Mouse (Mus musculus) kidney, postnatal 10 days (tissue): Measurements from ENCODE around the gene Akp3.

Source experiments
- DNase-seq: peaks from one replicate; pipeline ENCODE4 v3.0.0; 2021; ENCODE audit warnings: mixed read lengths

Akp3 gene

GRCm38 (mm10) chr1:87155531-87156198 lies 30.9 kb downstream of the Akp3 start:
- peak; percentile 38 for DNase-seq

- no peak for DNase-seq
Measured at GRCm38 (mm10) chr1:87156199-87156587, 31.4 kb downstream of the Akp3 start, which contains the start of gene Ecel1. Gene Ecel1, minus strand, starts transcription at chr1:87156521.

- DNase-seq = no peak
Measured at GRCm38 (mm10) chr1:87159396-87159795, 34.6 kb downstream of the Akp3 start.

DNA sequence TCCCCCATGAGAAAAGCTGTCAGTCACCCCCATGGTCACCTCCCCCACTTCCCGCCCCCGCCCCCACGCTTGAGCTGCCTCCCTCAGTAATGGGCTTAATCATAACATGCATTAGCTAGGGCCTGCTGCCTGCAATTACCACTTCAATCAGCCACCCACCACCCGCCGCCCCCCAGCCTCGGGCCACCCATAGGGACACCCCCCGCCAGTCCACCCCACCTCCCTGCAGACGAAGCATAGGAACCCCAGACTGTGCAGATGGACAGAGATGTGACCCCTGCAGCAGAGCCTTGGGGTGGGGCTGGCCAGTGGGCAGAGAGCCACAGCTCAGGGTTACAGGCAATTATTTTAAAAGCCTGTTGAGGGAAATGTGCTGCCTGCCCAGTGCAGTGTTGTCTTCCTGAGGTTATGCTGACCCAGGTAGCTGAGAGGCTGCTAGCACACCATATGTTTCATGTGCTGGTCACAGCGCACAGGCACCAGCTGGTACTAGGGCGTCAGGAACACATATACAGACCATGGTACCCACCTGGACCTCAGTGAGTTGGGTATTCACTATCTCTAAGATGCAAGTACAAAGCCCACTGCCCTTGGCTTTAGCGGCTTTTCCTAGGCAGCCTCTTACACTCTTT lies 39.5 kb downstream of the Akp3 start:
- no peak for DNase-seq

DNA sequence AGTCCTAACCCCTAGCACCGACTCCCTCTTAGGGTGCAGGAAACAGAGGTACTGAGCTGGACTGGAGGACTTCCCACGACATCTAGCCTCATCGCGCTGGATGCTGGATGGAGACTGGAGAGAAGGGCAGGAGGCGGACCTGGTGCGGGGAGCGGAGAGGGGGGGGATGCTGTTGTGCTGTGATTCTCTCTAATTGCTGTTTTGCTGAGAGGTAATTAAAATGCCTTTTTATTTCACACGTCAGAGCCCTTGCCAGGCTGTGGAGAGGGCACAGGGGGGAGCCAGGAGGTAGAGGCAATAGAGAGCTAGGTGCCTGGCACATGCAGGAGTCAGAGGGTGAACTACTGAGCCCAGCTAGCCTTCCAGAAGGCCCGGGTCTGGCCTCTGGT lies 40.0 kb downstream of the Akp3 start:
- no peak for DNase-seq

DNA sequence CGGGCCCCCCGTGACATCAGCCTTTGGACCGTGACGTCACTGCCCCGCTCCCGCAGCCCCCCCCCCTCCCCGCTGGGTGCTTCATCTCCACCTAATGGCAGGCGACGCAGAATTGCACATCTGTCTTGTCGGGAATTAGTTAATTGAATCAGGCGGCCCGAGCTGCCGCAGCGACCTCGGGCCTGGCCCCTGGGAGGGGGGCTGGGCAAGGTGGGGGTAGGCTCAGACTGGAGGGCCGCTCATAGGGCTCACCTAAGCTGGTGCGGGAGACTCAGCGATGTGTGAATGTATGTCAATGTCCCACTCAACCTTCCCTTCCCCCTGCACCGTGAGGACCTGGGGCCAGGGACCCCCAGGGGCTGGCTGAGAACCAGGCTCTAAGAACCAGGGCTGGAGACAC lies 45.7 kb downstream of the Akp3 start:
- no peak for DNase-seq

DNA sequence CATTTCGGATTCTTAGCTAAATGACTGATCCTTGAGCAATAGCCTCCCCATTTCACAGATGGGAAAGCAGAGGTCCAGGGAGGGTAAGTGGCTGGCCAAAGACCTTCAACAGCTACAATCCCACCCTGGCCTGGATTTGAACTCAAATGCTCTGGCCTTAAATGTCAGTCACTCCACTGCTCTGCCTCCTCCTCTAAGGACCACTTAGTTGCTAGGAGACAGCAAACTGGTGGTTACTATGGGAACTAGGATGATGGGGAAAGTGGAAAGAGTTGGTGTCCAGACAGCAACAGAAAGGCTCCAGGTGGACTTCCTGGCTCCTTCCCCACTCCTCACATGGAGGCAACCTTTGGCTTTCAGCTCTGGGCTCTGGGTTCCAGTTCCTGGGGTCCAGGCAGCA lies 46.5 kb downstream of the Akp3 start:
- DNase-seq = no peak

DNA sequence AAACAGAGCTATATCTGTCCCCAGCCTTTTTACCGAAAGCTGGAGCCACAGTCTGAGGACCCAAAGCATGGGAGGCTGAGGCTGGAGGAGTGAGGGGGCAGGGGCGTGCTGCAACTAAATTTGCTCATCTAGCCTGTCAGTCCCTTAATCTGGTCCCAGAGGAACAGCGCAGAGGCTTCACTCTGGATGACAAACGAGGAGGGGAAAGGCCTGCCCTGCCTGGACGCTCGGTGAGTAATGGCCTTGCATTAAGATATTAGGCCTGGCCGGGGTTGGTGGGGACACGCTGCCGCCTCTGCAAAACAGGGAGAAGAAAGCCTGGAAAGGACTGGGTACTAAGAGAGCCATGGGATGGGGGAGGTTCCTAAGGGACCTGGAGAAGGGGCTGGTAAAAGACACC lies 47.5 kb downstream of the Akp3 start:
- no peak for DNase-seq

GRCm38 (mm10) chr1:87174006-87174955 lies 49.5 kb downstream of the Akp3 start:
- peak; percentile 81 for DNase-seq

DNA sequence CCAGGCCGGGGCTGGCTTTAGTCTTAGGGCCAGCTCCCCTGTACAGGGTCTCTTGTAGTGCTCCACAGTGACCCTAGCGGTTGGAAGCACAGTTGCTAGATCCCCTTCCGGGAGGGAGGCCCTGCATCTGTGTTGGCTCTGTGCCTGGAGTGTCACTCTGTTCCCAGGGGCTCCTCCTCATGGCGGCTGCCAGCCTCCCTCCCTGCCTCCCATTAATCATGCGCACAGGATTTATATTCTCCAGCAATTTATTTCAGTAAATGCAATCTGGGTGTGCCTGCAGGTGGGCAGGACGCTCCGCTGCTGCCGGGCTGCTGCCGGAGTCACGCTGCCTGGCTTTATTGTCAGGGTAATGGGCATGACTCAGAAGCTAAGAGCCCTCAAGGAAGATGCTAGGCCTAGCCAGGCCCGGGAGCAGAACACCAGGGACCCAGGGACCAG lies 51.1 kb downstream of the Akp3 start:
- peak; percentile 81 for DNase-seq
